Mouse (Mus musculus): ENCODE results near the gene Tbc1d9.

GRCm38 (mm10) chr8:83169709-83170108 is 4.6 kb downstream of the Tbc1d9 start:
- 0 out of 2 replicates have a peak, but pooled peaks have one; percentile 26 for TF ChIP-seq CTCF (IDR thresholded peaks at IDR 0.05; ENCODE audit: insufficient read depth, low read length)
- no peak for TF ChIP-seq POLR2A (IDR thresholded peaks at IDR 0.05; ENCODE audit: borderline replicate concordance, extremely low read depth, low read depth, low read length)
